Comparison of ENCODE assay signal across 8 mouse cellular contexts in the genomic region with DNA sequence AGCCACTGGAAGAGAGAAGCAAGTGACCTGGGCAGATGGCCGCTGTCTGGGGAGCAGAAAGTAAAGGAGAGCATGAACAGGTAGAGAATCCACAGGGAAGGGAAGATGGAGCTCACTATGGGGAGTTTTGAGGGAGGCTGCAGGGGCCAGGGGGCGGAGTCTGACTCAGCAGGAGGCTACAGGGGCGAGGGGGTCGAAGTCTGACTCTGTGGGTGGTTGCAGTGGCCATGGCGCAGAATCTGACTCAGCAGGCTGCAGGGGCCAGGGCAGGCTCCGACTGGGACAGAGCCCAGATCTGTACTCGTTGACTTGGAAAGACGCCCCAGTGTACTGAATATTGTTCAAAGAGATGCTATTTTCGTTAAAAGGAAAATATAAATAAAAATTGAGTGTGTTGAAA. TPM values are rescaled to one million over a fixed set of nuclear protein-coding genes. Genes with fewer than 3 reads are reported as not detected.
DNase-seq lines count a peak whose midpoint lies in the region; ATAC-seq lines count a peak whose summit lies in the region.

No protein-coding gene starts in this region.

- H3K27me3 ChIP-seq in midbrain, embryonic 10.5 days (ENCODE audit: low read depth, poor library complexity, severe bottlenecking) = peaks cover 19% of the 10 kb centered on the region
- H3K27me3 ChIP-seq in midbrain, embryonic 14.5 days (ENCODE audit: control insufficient read depth, insufficient read depth, low read length) = no peaks in the 10 kb centered on the region
- H3K27me3 ChIP-seq in heart, embryonic 15.5 days = no peaks in the 10 kb centered on the region

- DNase-seq in midbrain, embryonic 10.5 days (ENCODE audit: low spot score) = peak; percentile 25
- DNase-seq in midbrain, embryonic 14.5 days = no peak
- peak; percentile 16 for DNase-seq in embryo, embryonic 10 days (ENCODE audit: low spot score)
- peak; percentile 87 to 95 for DNase-seq in kidney, postnatal 25 days
- DNase-seq in testis, postnatal 14 days (ENCODE audit: low spot score) = peak; percentile 27
- no peak for DNase-seq in spleen, postnatal 4 days (ENCODE audit: low spot score in 2 of 2)

- H3K4me1 ChIP-seq in midbrain, embryonic 10.5 days = peaks cover 16% of the 10 kb centered on the region
- H3K4me1 ChIP-seq in midbrain, embryonic 14.5 days (ENCODE audit: control insufficient read depth, insufficient read depth, low read length) = 0 out of 2 replicates have a peak, but pooled peaks cover 3% of the 10 kb centered on the region
- H3K4me1 ChIP-seq in heart, embryonic 15.5 days (replicated peaks) = peaks cover 4% of the 10 kb centered on the region; the same call in 1 of the 2 replicates

- no peak overlapping the region for H3K9ac ChIP-seq in midbrain, embryonic 14.5 days (replicated peaks; ENCODE audit: low read length)
- H3K9ac ChIP-seq in heart, embryonic 15.5 days = no peak overlapping the region

- 17% methylated on average over 9 of the region's 9 CpGs for WGBS in midbrain, embryonic 10.5 days
- WGBS in midbrain, embryonic 14.5 days = 15% methylated on average over 9 of the region's 9 CpGs
- WGBS in heart, embryonic 15.5 days = 26% methylated on average over 9 of the region's 9 CpGs

- ATAC-seq in midbrain, embryonic 14.5 days (ENCODE audit: low FRiP score, low TSS enrichment) = no peak
- no peak for ATAC-seq in heart, embryonic 15.5 days (replicated peaks; ENCODE audit: insufficient number of reproducible peaks, insufficient read depth, low FRiP score, low read depth)
- ATAC-seq in activated CD4-positive, CD25-positive, alpha-beta regulatory T cell, adult 4 months = no peak

- peak overlapping the region; percentile 31 for H3K4me3 ChIP-seq in midbrain, embryonic 10.5 days
- H3K4me3 ChIP-seq in midbrain, embryonic 14.5 days (replicated peaks; ENCODE audit: low read depth, low read length) = no peak overlapping the region
- no peak overlapping the region for H3K4me3 ChIP-seq in heart, embryonic 15.5 days

- no peaks in the 10 kb centered on the region for H3K9me3 ChIP-seq in midbrain, embryonic 10.5 days (replicated peaks)
- H3K9me3 ChIP-seq in midbrain, embryonic 14.5 days (ENCODE audit: control insufficient read depth, low read length) = no peaks in the 10 kb centered on the region
- no peaks in the 10 kb centered on the region for H3K9me3 ChIP-seq in heart, embryonic 15.5 days (replicated peaks)

- no peak overlapping the region for H3K4me2 ChIP-seq in midbrain, embryonic 14.5 days (ENCODE audit: low read length)
- H3K4me2 ChIP-seq in heart, embryonic 15.5 days = peak overlapping the region; percentile 26; the same call in 1 of the 2 replicates

- peak overlapping the region; percentile 57; the same call in 1 of the 2 replicates for H3K27ac ChIP-seq in midbrain, embryonic 10.5 days (replicated peaks)
- no peak overlapping the region for H3K27ac ChIP-seq in midbrain, embryonic 14.5 days (replicated peaks; ENCODE audit: low read depth, low read length)
- H3K27ac ChIP-seq in heart, embryonic 15.5 days = no peak overlapping the region

- no peaks in the 10 kb centered on the region for H3K36me3 ChIP-seq in midbrain, embryonic 10.5 days
- H3K36me3 ChIP-seq in midbrain, embryonic 14.5 days (ENCODE audit: control insufficient read depth, insufficient read depth, low read length) = no peaks in the 10 kb centered on the region
- no peaks in the 10 kb centered on the region for H3K36me3 ChIP-seq in heart, embryonic 15.5 days

RNA-seq across cellular contexts. Expression of a gene that starts 8.9 kb away (rescaled TPM):
- 0.25 and 0.53 TPM in 2 replicates for polyA plus RNA-seq in midbrain, embryonic 10.5 days (2016; fragmentation: Nextera tagmentation; extraction: Ambion mirVana)
- polyA plus RNA-seq in midbrain, embryonic 14.5 days (2014; fragmentation: Nextera tagmentation; extraction: Ambion mirVana) = 1.00 and 1.0 TPM in 2 replicates
- polyA plus RNA-seq in heart, embryonic 15.5 days (2015; fragmentation: Nextera tagmentation; extraction: Ambion mirVana) = 0.21 and 0.28 TPM in 2 replicates
- polyA plus RNA-seq in activated CD4-positive, CD25-positive, alpha-beta regulatory T cell, adult 4 months (2017; shearing (Covaris generic)) = not detected

Comparison
In these comparisons a context has a peak if more than half of its experiments do, and no peak if none do; other contexts are left out.
1. DNase-seq: peak in midbrain, embryonic 10.5 days (single experiment), embryo, embryonic 10 days (single experiment), kidney, postnatal 25 days (2 of 2) and testis, postnatal 14 days (single experiment); none in midbrain, embryonic 14.5 days (single experiment) and spleen, postnatal 4 days (0 of 2).